Mouse (Mus musculus): ENCODE measurements around the gene Gramd4. TPM values are rescaled to one million over a fixed set of nuclear protein-coding genes. Genes with fewer than 3 reads are reported as not detected.

Gene Gramd4
- polyA plus RNA-seq (2015; fragmentation: Nextera tagmentation; extraction: Ambion mirVana), result 18.7 and 22.2 TPM in 2 replicates

DNA sequence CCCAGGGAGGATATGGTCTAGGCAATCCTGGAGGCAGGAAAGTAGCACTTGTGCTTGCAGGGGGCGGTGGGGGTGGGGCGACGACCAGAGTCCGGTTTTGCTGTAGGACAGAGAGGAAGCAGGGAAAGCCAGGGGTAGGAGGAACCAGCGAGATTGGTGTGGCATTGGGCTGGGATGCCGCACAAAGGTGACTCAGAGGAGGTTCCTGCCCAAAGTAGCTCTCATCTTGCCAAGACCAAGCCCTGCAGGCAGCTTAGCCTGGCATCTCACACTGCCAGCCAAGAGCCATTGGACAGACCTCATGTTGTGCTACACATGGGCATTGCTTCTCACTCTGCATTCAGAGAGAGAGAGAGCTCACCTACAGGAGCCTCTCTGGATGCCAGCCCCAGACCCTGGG, at the start of gene Gramd4:
Gene Gramd4 (plus strand): TSS at position 283 of the 400 bp plus-strand sequence.
- H3K9ac ChIP-seq (ENCODE audit: low read length), result peak within 1 kb of the TSS; percentile 91
- peak within 1 kb of the TSS; percentile 80 for H3K4me3 ChIP-seq (ENCODE audit: low read length)
- H3K27ac ChIP-seq (ENCODE audit: low read length), result peak within 1 kb of the TSS; percentile 84
- H3K9me3 ChIP-seq (replicated peaks; ENCODE audit: control insufficient read depth, low read length), result no peaks in the 10 kb centered on the region
- 23% methylated on average over 6 of the region's 6 CpGs for WGBS
- ATAC-seq (replicated peaks; ENCODE audit: extremely low read depth, insufficient read depth, low FRiP score), result no peak
- H3K27me3 ChIP-seq (ENCODE audit: control insufficient read depth, insufficient read depth, low read length), result no peaks in the 10 kb centered on the region
- peak within 1 kb of the TSS; percentile 80 for H3K4me2 ChIP-seq (ENCODE audit: low read depth, low read length)
- H3K36me3 ChIP-seq (ENCODE audit: control insufficient read depth, insufficient read depth), result no peaks in the 10 kb centered on the region
- peaks cover 39% of the 10 kb centered on the region for H3K4me1 ChIP-seq (ENCODE audit: control insufficient read depth, insufficient read depth, low read length)

DNA sequence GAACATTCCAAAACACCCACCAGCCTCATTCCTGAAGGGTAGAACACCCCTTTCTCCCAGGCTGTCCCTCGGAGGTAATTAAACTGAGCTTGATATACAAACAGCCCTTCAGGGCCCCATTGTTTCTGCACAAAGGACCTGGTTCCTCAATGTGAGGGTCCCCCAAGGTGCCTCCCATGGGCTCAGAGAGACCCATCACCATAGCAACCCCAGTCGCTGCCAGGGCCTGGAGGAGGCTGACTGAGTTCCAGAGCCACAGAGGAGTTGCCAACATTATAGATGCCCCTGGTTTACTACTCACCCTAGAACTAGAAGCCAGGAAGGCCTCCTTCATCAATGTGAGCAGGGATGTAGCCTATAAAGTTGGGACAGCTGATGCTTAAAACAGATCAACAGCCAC, 44.4 kb upstream of the Gramd4 start:
- WGBS, result 60% methylated on average over 2 of the region's 2 CpGs
- H3K27me3 ChIP-seq (ENCODE audit: control insufficient read depth, insufficient read depth, low read length), result no peaks in the 10 kb centered on the region
- no peaks in the 10 kb centered on the region for H3K36me3 ChIP-seq (ENCODE audit: control insufficient read depth, insufficient read depth)
- H3K9me3 ChIP-seq (replicated peaks; ENCODE audit: control insufficient read depth, low read length), result no peaks in the 10 kb centered on the region
- peaks cover 25% of the 10 kb centered on the region for H3K4me1 ChIP-seq (ENCODE audit: control insufficient read depth, insufficient read depth, low read length)
- H3K4me2 ChIP-seq (ENCODE audit: low read depth, low read length), result no peak overlapping the region
- no peak overlapping the region for H3K9ac ChIP-seq (ENCODE audit: low read length)
- no peak for ATAC-seq (replicated peaks; ENCODE audit: extremely low read depth, insufficient read depth, low FRiP score)
- H3K27ac ChIP-seq (ENCODE audit: low read length), result no peak overlapping the region
- H3K4me3 ChIP-seq (ENCODE audit: low read length), result no peak overlapping the region

DNA sequence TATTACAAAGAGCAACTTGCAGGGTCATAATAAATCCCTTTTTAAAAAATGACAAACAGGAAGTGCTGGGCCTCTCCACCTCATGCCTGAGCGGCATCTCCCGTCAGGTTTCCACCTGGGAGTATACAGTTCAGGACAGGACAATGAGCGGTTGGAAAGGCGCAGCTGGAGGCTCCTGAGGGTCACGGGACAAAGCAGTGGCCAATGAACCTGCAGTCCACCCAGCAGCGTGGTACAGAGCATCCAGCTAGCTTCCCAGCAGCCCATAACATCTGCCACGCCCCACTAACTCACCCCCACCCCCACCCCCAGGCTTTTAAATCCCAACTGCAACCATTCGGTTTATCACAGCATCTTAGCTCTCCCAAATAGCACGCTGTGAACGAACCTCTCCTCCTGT, 43.8 kb upstream of the Gramd4 start:
- Histone ChIP-seq H3K9me3 (replicated peaks; ENCODE audit: control insufficient read depth, low read length) (no peaks in the 10 kb centered on the region), H3K4me1 (ENCODE audit: control insufficient read depth, insufficient read depth, low read length) (peaks cover 24% of the 10 kb centered on the region), H3K4me3 (ENCODE audit: low read length) (no peak overlapping the region), H3K9ac (ENCODE audit: low read length) (no peak overlapping the region), H3K36me3 (ENCODE audit: control insufficient read depth, insufficient read depth) (no peaks in the 10 kb centered on the region), H3K4me2 (ENCODE audit: low read depth, low read length) (no peak overlapping the region), H3K27me3 (ENCODE audit: control insufficient read depth, insufficient read depth, low read length) (no peaks in the 10 kb centered on the region), H3K27ac (ENCODE audit: low read length) (no peak overlapping the region)
- 50% methylated on average over 10 of the region's 10 CpGs for WGBS
- ATAC-seq (replicated peaks; ENCODE audit: extremely low read depth, insufficient read depth, low FRiP score), result no peak

DNA sequence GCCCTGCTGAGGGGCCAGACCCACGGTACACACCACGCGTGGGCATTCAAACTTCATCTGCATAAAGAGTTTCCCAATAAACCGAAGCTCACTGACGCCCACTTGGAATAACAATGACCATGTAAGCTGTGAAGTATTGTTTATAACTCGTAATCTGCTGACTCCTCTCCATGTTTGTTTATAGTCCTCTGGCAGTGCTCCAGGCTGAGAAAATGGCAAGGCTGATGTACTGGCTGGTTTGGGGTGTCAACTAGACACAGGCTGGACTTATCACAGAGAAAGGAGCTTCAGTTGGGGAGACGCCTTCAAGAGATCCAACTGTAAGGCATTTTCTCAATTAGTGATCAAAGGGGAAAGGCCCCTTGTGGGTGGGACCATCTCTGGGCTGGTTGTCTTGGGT, 42.5 kb upstream of the Gramd4 start:
- H3K36me3 ChIP-seq (ENCODE audit: control insufficient read depth, insufficient read depth), result 0 out of 2 replicates have a peak, but pooled peaks cover 5% of the 10 kb centered on the region
- no peak overlapping the region for H3K4me3 ChIP-seq (ENCODE audit: low read length)
- H3K4me1 ChIP-seq (ENCODE audit: control insufficient read depth, insufficient read depth, low read length), result peaks cover 24% of the 10 kb centered on the region
- H3K9me3 ChIP-seq (replicated peaks; ENCODE audit: control insufficient read depth, low read length), result peaks cover 5% of the 10 kb centered on the region
- ATAC-seq (replicated peaks; ENCODE audit: extremely low read depth, insufficient read depth, low FRiP score), result no peak
- H3K27me3 ChIP-seq (ENCODE audit: control insufficient read depth, insufficient read depth, low read length), result no peaks in the 10 kb centered on the region
- WGBS, result 79% methylated on average over 7 of the region's 7 CpGs
- H3K27ac ChIP-seq (ENCODE audit: low read length), result no peak overlapping the region
- no peak overlapping the region for H3K4me2 ChIP-seq (ENCODE audit: low read depth, low read length)
- H3K9ac ChIP-seq (ENCODE audit: low read length), result no peak overlapping the region

DNA sequence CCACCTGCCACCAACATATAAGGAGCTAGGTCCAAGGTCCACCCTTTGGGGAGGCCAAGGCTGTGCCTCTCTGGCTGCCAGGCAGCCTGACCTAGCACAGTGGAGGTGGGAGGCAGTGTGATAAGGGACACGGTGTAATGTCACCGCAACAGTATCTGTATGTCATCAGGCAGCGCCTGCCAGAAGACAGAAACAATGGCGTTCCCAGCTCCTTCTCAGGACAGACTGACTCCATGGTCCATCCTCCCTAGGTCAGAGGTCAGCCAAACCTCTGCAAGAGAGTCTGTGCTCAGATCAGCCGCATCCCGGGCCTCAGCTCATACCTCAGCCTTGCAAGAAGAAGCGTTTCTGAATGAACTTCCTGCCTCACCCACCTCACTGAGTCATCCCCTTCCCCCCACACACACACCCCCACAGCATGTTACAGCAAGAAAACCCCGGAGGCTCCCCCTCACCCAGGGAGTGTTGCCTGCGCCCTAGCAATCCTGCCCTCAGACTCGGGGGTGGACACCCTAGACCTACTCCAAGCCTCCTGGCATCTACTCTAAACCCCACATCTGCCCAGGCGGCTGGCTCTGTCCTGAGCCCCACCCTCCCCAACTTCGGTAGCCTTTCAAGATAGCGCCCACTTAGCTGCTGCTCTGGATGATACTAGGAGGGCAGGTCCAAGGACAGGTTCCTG, 41.5 kb upstream of the Gramd4 start:
- 0 out of 2 replicates have a peak, but pooled peaks cover 5% of the 10 kb centered on the region for H3K36me3 ChIP-seq (ENCODE audit: control insufficient read depth, insufficient read depth)
- H3K9ac ChIP-seq (ENCODE audit: low read length), result no peak overlapping the region
- no peak overlapping the region for H3K4me2 ChIP-seq (ENCODE audit: low read depth, low read length)
- H3K4me1 ChIP-seq (ENCODE audit: control insufficient read depth, insufficient read depth, low read length), result peaks cover 27% of the 10 kb centered on the region
- H3K9me3 ChIP-seq (replicated peaks; ENCODE audit: control insufficient read depth, low read length), result peaks cover 5% of the 10 kb centered on the region
- H3K27me3 ChIP-seq (ENCODE audit: control insufficient read depth, insufficient read depth, low read length), result no peaks in the 10 kb centered on the region
- WGBS, result 25% methylated on average over 13 of the region's 13 CpGs
- H3K4me3 ChIP-seq (ENCODE audit: low read length), result no peak overlapping the region
- H3K27ac ChIP-seq (ENCODE audit: low read length), result 0 out of 2 replicates have a peak overlapping the region, but pooled peaks have one; percentile 18
- peak; percentile 30 for ATAC-seq (replicated peaks; ENCODE audit: extremely low read depth, insufficient read depth, low FRiP score)

DNA sequence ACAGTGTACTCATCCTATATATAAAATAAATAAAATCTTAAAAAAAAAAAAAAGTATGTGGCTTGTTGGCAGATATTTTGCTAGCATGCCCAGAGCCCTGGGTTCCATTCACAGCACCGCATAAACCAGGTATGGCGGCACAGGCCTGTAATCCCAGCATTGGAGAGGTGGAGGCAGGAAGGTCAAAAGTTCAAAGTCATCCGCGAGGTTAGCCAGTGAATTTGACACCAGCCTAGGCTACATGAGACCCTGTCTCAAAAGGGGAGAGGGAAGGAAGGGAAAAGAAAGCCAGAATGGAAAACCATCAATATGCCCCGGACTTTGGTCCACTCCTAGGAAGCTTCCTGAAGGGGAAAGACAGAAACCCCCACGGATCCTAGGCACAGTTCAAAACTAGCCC, 40.2 kb upstream of the Gramd4 start:
- H3K4me3 ChIP-seq (ENCODE audit: low read length), result no peak overlapping the region
- H3K27ac ChIP-seq (ENCODE audit: low read length), result no peak overlapping the region
- H3K9ac ChIP-seq (ENCODE audit: low read length), result no peak overlapping the region
- H3K4me2 ChIP-seq (ENCODE audit: low read depth, low read length), result no peak overlapping the region
- peaks cover 37% of the 10 kb centered on the region for H3K4me1 ChIP-seq (ENCODE audit: control insufficient read depth, insufficient read depth, low read length)
- H3K9me3 ChIP-seq (replicated peaks; ENCODE audit: control insufficient read depth, low read length), result peaks cover 5% of the 10 kb centered on the region
- ATAC-seq (replicated peaks; ENCODE audit: extremely low read depth, insufficient read depth, low FRiP score), result no peak
- H3K27me3 ChIP-seq (ENCODE audit: control insufficient read depth, insufficient read depth, low read length), result no peaks in the 10 kb centered on the region
- H3K36me3 ChIP-seq (ENCODE audit: control insufficient read depth, insufficient read depth), result 0 out of 2 replicates have a peak, but pooled peaks cover 5% of the 10 kb centered on the region
- WGBS, result 88% methylated on average over 6 of the region's 6 CpGs

DNA sequence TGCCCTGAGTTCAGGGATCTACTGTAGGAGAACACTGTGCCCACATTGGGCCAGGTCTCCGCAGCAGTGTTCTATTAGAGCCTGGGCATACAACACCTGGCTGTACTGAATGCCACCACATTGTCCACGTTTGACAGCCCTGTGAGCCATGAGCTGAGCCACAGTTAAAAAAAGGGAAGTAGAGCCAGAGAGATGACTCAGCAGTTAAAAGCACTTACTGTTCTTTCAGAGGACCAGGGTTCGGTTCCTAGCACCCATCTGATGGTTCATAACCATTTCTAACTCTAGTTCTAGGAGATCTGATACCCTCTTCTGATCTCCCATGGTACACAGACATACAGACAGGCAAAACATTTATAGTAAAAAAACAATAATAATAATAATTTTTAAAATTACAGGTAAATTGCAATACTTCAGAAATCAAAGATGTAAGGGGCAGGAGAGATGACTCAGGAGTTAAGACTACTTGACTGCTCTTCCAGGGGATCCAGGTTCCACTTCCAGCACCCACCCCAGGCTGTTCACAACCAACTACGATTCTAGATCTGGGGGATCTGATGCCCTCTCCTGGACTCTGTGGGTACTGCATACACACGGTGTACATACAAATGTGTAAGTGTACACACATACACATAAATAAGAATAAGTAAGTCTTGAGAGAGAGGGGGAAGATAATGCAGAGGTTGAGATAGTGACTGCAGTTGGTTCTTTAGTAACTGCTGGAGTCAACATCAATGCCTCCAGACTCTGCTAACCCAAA, 38.6 kb upstream of the Gramd4 start:
- H3K9me3 ChIP-seq (replicated peaks; ENCODE audit: control insufficient read depth, low read length), result peaks cover 5% of the 10 kb centered on the region
- ATAC-seq (replicated peaks; ENCODE audit: extremely low read depth, insufficient read depth, low FRiP score), result no peak
- H3K27ac ChIP-seq (ENCODE audit: low read length), result no peak overlapping the region
- 0 out of 2 replicates have a peak, but pooled peaks cover 5% of the 10 kb centered on the region for H3K36me3 ChIP-seq (ENCODE audit: control insufficient read depth, insufficient read depth)
- H3K9ac ChIP-seq (ENCODE audit: low read length), result no peak overlapping the region
- peaks cover 27% of the 10 kb centered on the region for H3K4me1 ChIP-seq (ENCODE audit: control insufficient read depth, insufficient read depth, low read length)
- no peak overlapping the region for H3K4me2 ChIP-seq (ENCODE audit: low read depth, low read length)
- WGBS, result 91% methylated on average over 5 of the region's 5 CpGs
- H3K27me3 ChIP-seq (ENCODE audit: control insufficient read depth, insufficient read depth, low read length), result no peaks in the 10 kb centered on the region
- no peak overlapping the region for H3K4me3 ChIP-seq (ENCODE audit: low read length)

DNA sequence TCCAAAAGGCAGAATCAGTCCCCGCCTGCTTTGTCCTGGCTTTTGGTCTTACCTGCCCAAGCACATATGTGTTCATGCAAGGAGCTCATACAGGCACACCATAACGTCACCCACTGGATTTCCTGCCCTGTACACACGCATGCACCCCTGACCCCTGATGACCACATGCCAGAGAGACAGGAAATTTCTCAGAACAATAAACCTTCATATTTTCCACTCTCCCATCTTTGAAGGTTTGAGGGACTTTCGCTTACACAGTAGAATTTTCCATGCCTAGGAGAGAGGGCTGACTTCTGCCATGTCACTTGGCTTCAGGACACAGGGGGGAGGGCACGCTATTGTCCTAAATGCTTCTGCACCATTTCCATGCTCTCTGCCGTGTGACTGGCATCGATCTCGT, 37.5 kb upstream of the Gramd4 start:
- 0 out of 2 replicates have a peak, but pooled peaks cover 5% of the 10 kb centered on the region for H3K36me3 ChIP-seq (ENCODE audit: control insufficient read depth, insufficient read depth)
- no peak for ATAC-seq (replicated peaks; ENCODE audit: extremely low read depth, insufficient read depth, low FRiP score)
- peak overlapping the region; percentile 49 for H3K27ac ChIP-seq (ENCODE audit: low read length)
- peaks cover 26% of the 10 kb centered on the region for H3K4me1 ChIP-seq (ENCODE audit: control insufficient read depth, insufficient read depth, low read length)
- no peak overlapping the region for H3K4me2 ChIP-seq (ENCODE audit: low read depth, low read length)
- peaks cover 5% of the 10 kb centered on the region for H3K9me3 ChIP-seq (replicated peaks; ENCODE audit: control insufficient read depth, low read length)
- H3K4me3 ChIP-seq (ENCODE audit: low read length), result no peak overlapping the region
- 73% methylated on average over 8 of the region's 8 CpGs for WGBS
- no peak overlapping the region for H3K9ac ChIP-seq (ENCODE audit: low read length)
- no peaks in the 10 kb centered on the region for H3K27me3 ChIP-seq (ENCODE audit: control insufficient read depth, insufficient read depth, low read length)

DNA sequence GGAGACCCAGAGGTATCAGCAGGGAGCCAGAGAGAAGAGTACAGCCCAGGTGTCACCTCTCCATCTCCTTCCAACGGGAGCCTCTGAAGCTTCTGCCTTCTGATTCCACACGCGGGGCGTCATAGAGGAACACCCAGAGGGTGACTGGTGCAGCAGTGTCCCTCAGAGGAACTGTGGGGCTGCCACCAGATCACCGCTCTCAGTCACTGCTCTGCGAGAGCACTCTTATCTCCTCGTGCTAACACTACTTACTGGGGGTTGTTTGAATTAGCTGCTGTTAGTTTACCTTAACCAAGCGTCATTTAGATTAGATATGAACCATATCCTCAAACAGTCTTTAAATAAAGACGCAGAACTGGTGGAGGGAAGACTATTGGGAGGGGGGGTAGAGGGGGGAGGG, 36.2 kb upstream of the Gramd4 start:
- 12% methylated on average over 9 of the region's 9 CpGs for WGBS
- Histone ChIP-seq H3K4me3 (ENCODE audit: low read length) (no peak overlapping the region), H3K27me3 (ENCODE audit: control insufficient read depth, insufficient read depth, low read length) (no peaks in the 10 kb centered on the region), H3K9ac (ENCODE audit: low read length) (no peak overlapping the region), H3K4me1 (ENCODE audit: control insufficient read depth, insufficient read depth, low read length) (peaks cover 16% of the 10 kb centered on the region), H3K36me3 (ENCODE audit: control insufficient read depth, insufficient read depth) (0 out of 2 replicates have a peak, but pooled peaks cover 5% of the 10 kb centered on the region), H3K9me3 (replicated peaks; ENCODE audit: control insufficient read depth, low read length) (peaks cover 5% of the 10 kb centered on the region), H3K27ac (ENCODE audit: low read length) (no peak overlapping the region), H3K4me2 (ENCODE audit: low read depth, low read length) (peak overlapping the region; percentile 18; the same call in 1 of the 2 replicates)
- ATAC-seq (replicated peaks; ENCODE audit: extremely low read depth, insufficient read depth, low FRiP score), result no peak
